Mouse (Mus musculus): Measurements from ENCODE around the gene Dnaja3.
A peak's percentile ranks its signal among the peaks of the same experiment; 100 is the strongest.

Gene Dnaja3

DNA sequence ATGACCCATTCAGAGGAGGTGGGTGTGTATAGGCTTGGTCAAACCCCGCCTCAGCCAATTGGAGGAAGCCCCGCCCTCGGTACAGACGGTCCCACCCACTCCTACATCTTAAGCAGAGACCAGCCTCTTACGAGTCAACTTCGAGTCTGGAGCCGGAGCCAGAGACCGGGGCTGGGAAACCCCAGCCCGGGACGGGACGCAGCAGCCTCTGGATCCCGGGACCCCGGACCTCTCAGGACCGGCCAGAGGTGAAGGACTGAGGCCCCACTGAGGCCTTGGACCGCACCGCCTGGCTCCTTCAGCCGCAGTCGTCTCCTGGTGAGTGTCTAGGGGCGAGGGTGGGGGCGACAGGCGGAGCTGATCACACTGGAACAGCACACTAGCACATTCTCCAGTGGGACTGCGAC is at the start of gene Dnaja3, which contains the start of gene Vasn:
Gene Dnaja3, plus strand, starts transcription at position 159 of the 407 bp plus-strand sequence.
Gene Vasn, plus strand, starts transcription at position 111 of the 407 bp plus-strand sequence.
- DNase-seq (ENCODE audit: low spot score), result peak; percentile 77

DNA sequence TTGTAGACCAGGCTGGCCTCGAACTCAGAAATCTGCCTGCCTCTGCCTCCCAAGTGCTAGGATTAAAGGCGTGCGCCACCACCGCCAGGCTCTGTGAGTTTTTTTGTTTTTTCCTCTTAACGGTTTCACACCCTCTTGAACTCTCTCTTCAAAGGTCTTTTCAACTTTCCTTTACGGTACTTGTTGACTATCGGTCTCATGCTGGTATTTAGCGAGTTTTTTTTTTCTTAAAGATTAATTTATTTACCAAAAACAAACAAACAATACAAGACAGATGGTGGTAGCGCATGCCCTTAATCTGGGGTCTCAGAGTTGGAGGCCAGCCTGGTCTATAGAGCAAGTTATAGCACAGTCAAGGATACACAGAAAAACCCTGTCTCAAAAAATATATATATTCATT is 49.6 kb upstream of the Dnaja3 start:
- no peak for DNase-seq (ENCODE audit: low spot score)

DNA sequence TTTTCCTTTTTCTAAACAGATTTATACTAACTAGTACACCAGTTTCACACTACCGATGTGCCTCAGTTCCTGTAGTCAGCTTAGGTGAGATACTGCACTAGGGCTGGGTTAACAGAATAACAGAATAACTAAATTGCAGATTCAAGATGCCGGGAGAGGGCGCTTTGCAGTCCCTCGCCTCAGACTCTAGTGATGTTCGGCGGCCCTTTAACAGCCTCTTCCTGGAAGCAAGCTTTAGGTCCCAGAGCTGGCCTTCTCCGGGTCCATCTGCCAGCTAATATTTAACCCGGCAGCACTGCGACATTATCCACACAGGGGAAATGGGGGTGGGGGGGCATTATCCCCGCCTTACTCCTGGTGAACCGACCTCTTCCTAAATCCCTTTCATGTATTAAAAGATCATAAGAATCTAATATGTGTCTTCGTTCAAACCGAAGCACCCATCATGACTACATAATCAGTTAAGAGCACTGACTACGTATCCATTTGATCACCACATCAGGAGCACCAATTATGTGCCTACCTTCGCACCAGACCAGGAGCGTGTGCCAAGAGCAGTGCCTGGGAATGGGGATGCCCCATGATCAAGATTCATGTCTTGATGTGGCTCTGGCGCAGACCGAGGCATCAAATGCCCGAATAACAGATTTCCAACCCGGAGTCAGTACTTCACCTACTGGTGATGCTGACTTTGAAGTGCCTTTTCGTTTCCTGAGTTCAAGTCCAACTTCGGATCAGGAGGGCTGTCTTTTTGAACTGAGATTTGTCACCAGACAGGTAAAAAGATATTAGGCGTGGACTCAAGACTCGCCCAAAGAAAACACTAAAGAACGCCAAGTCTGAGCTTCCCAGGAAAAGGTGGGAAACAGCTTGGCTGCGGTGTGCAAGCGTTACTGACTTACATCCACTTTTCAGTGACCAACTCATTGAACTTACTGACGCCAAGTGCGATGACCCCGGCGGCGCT is 46.6 kb upstream of the Dnaja3 start:
- no peak for DNase-seq (ENCODE audit: low spot score)

DNA sequence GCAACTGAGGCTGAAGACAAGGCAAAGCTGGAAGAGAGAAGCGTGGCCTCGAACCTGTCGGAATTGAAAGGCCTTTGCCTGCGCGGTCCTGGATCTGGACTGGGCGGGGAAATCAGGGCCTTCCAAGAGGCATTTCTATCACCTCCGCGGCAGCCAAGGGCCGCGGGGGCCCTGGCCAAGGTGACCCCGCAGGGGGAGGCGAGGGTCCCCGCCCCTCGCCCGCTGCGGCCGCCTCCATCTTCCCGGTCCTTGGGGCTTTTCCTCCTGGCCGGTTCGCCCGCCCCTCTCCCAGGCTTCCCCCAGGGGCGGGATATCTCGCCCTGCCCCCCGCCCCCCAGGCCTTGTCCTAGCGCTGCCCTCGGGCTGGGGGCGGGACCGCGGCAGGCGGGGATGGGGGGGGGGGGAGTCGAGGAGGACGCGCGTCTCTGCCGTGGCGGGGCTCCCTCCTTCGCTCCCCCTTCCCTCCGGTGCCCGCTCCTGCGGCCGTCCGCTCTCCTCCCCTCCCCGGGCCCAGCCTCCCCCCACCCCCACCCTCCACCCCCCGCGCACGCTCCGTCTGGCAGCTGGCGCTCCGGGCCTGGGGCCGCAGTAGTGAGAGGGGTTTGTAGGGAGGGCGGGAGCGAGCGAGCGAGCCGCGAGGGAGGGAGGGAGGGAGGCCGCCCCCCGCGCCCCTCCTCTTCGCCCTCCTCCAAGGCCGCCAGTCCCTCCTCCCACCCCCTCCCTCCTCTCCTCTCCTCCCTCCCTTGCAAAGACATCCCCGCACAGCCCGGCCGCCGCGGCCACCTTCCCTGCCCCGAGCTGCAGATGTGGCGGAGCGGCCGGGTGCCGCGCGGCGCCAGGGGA is 45.6 kb upstream of the Dnaja3 start, which contains the start of gene Glis2:
Gene Glis2, plus strand, starts transcription at position 743 of the 843 bp plus-strand sequence.
- DNase-seq (ENCODE audit: low spot score), result no peak

DNA sequence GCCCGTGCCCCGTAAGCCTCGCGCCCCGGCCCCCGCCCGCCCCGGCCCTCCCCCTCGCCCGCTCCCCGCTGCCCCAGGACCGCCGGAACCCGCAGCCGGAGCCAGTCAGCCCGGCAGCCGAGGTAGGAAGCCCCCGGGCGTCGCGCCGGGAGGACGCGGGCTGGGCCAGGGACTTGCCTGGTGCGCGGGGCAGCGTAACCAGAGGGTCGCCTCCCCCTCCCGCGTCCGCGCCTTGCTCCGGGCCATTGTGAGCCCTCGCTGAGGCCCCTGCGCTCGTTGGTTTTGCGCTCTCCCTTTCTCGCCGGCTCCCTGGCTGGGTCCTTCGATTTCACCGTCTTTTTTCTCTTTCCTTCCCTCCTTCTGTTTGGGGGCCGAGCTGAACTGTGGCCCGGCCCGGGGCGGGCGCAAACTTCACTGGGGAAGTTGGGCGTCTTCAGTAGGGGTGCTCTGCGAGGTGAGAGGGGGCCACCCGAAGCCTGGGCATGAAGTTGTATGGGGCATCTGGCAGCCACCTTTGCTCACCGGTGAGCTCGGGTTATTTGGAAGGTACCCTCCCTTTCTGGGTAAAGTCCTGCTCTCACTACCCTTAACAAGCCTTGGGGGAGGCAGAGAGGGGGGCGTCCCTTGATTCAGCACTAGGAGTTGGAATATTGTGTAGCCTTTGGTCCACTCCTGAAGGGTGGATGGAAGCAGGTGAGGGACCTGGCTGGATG is 44.8 kb upstream of the Dnaja3 start:
- DNase-seq (ENCODE audit: low spot score), result no peak

DNA sequence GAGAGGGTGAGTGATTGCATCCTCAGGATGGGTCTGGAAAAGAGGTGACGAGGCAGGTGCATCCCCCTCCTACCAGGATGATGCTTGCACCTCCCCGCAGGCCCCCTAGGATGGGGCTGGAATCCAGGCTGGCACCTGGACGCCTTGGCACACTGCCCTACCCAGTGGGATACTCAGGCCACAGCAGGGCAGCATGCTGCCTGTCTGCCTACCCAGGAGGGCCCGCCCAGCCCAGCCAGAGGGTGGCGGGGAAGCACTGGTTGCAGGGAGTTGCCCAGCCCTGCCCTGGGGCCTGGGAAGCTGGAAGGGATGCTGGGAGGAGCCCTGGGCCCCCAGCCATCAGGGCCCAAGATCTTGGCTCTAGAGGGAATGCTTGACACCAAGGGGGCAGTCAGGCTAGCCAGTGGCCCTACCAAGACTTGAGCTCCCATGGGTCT is 44.2 kb upstream of the Dnaja3 start:
- no peak for DNase-seq (ENCODE audit: low spot score)

DNA sequence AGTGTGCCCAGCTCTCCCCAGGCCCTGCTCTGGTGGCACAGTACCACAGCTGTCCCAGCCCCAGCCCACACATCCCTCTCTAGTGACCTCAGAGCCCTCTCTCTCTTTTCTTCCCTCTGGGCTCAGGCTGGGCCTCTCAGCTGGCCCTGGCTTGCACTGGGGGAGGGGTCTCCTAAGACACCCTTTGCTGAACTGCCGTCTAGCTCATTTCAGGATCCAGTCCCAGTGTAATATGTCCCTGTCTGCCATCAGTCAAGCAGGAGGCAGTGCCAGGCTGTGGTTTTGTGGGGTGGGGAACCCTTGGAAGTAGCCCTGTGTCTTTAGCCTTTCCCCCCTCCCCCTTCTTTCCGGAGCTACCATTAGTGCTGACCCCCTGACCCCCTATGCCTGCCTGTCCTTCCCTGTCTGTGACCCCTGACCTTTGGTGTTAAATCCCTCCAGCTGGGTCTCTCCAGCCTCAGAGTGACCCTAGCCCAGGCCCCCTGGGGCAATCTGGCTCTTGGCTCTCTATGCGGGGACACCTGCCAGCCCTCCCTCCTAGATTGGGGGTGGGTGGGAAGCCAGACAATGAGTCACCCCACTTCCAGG is 43.6 kb upstream of the Dnaja3 start:
- no peak for DNase-seq (ENCODE audit: low spot score)

DNA sequence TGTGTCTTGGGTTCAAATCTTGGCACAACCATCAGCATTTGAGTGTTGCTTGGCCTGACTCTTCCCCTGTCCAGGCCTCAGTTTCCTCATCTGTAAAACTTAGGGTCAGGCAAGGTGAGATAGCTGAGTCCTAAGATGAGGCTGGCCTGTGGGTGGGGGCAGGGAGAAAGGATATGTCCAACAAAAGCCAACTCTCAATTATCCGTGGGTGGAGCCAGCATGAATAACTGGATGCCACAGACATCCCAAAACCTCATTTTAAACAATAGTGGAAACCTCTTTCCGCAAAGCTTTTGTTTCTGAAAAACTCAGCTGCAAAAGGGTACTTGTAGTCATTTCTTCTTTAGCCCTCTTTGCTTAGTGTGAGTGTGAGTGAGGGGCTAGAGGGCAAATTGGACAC is 43.0 kb upstream of the Dnaja3 start:
- DNase-seq (ENCODE audit: low spot score), result no peak

DNA sequence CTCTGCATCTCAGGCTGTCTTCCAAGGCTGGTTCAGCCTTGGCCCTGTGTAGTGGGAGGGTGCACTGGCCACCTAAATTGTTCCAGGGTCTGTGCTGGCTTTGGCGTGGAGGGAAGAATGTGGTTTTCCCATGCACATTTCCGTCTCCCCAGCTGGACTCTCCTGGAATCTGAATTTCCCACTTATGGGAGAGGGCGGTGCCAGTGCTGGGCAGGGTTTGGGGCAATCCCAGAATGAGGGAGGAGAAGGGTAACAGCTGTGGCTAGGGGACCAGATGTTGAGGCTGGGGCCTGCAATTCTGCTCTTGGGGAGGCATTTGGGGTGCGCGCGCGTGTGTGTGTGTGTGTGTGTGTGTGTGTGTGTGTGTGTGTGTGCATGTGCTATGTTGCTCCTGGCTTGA is 42.5 kb upstream of the Dnaja3 start:
- DNase-seq (ENCODE audit: low spot score), result no peak

DNA sequence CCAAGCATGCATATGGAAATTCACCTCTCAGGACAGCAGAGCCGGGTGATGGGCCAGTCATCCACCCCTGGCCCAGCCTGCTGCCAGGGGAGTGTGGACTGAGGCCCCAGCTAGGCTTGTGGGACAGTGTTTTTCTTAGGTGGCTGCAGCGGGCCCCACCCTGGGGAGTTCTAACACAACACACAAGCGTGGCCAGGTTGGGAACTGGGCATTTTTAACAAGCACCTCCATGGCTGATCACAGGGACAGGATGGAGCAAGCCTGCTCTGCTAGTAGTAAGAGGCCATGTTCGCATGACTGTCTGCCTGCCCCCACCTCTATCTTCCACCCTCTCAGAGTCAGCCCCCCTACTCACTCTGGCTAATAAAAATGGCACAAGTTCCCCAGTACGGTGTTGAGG is 41.7 kb upstream of the Dnaja3 start:
- DNase-seq (ENCODE audit: low spot score), result no peak

DNA sequence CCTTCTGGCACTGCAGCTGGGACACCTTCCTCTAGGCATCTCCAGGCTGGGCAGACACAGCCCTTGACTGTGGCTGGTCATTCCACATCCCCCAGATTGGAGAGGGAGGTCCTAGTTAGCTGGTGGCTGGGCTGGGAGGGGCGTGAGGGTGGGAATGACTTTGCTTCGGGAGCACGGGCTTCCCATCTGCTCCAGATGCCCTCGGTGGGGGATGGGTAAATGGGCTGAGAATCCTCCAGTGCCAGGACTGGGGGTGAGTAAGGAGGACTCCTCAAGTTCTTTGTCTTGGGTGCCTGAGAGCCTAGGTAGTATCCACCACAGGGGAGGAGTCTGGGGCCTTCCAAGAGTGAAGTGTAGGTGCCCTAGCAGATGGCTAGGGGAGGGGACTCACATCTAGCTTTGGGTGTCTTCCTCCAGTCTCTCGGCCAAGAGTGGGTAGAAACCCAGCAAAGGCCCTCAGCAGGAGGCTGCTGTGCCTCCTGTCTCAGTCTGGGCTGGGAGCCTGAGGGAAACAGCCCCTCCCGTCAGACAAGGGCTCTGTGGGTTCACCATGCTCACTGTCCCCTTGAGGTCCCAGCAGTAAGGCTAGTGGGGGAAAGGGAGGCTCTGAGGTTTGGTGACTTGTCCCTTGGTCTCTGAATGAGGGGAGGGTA is 40.8 kb upstream of the Dnaja3 start:
- no peak for DNase-seq (ENCODE audit: low spot score)

DNA sequence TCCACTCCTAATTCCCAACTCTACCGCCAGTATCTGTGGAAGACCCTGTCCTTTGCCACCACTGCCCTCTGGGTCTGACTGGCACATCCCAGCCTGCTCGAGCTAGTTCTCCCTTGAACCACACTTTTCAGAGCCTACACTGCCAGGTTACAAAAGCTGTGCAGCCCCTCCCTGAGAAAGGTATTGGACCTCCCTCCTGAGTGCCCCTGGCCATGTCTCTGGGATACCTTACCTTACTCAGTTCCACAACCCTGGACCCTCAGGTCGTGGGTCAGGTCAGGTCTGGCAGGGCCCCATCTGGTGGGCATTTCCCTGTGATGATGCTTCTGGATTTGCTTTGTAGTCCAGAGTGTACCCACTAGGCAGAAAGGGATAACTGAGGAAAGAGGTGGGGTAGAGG is 40.2 kb upstream of the Dnaja3 start:
- DNase-seq (ENCODE audit: low spot score), result no peak

DNA sequence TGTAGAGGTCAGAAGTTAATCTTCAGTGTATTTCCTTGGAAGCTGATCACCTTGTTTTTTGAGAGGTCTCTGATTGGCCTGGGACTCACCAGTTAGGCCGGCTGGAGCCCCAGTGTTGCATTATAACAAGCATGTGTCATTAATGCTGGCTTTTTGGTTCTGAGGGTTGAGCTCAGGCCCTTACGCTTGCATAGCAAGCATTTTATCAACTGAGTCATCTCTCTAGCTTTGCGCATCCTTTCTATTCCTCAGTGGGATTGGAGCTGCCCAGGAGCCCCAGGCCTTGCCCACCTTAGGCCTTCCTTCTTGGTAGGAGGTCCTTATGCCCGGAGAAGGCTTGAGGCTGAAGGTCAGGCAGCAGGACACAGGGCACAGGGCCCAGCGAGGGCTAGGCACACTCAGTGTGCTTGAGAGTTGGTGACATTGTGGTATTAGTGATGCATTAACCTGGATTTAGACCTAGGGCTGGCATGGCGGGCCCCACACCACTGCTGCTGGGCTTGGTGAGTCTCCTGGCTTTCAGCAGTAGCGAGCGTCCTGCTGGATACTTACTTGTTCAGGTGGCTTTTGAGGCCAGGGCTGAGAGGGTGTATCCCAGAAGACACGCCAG is 39.0 kb upstream of the Dnaja3 start:
- no peak for DNase-seq (ENCODE audit: low spot score)

DNA sequence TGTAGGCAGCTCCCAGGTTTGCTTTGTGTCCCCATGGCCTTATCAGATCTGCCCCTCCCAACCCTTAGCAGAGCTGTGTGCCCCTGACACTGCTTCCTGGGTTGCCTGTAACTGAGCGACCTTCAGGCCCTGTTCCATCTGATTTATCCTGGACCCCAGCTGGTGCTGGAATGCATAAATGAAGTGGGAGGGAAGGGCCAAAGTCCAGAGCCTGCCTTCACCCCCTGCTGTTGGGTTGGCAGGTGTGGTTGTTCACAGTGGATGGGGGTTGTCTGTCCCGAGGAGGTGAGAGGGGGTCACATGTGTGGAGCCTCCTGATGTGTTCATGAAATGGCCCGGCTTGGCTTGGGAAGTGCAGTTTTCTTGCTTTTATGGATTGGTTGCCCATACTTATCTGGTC is 37.6 kb upstream of the Dnaja3 start:
- DNase-seq (ENCODE audit: low spot score), result no peak

DNA sequence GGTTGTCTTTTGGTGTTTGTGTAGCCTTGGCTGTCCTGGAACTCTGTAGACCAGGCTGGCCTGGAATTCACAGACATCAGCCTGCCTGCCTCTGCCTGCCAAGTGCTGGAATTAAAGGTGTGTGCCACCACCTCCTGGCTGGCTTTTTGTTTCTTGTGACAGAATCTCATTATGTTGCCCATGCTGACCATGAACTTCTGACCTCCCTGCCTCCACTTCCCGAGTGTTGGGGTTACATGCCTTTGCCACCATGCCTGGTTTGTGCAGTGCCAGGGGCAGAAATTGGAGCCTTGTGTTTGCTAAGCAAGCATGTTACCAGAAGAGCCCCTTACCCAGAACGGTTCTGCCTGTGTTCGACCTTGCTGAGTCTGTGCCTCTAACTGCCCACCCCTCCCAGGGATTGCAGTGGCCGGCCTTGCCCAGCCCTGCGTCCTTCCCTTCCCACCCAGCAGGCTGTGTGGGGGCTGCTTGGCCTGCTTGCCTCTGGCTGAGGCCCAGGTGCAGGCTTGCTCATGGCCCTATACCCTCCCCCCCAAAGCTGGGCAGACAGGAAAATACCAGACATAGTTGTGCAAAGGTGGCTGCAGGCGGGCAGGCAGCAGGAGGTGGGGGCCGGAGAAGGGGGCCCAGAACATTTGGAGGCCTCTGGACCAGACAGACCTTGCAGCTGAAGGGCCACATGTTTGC is 36.9 kb upstream of the Dnaja3 start:
- DNase-seq (ENCODE audit: low spot score), result no peak

DNA sequence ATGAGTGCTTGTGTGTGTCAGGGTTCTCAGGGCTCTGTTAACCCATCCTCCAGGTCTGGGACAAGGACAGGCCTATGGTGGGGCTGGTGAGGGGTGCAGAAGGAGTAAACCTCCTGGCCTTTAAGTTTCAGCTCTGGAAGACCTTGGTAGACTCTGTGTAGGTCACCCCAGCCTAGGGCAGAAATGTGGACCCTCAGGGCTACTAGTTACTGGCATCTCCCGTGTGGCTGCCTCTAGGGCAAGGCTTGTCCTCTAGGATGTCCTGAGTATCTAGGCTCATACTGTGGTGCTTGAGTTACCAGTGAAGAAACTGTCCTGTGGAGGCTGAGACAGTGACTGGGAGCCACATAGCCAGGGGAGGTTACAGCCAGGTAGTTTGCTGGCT is 36.3 kb upstream of the Dnaja3 start:
- DNase-seq (ENCODE audit: low spot score), result no peak

DNA sequence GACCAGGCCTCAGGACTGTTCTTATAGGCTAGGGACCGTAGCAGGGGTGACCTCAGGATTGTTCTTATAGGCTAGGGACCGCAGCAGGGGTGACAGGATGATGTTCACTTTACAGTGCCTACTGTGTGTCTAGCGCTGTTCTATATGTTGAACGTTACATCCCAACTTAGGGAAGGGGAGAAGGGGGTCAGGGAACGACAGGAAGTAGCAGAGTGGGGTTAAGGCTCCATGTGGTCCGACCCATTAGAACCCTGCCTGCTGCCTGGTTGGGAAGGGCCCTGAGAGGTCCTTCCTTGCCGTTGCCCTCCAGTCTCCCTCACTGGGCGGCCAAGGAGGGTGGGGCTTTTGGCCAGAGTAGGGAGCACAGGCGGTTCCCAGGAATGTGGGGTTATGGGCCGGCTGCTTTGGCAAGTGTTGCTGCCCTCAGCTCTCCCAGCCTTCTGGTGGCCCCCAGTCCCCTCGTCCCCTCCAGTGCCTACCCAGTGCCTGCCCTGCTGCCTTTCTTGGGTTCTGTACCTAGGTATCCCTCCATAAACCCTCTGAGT is 35.4 kb upstream of the Dnaja3 start:
- DNase-seq (ENCODE audit: low spot score), result no peak

DNA sequence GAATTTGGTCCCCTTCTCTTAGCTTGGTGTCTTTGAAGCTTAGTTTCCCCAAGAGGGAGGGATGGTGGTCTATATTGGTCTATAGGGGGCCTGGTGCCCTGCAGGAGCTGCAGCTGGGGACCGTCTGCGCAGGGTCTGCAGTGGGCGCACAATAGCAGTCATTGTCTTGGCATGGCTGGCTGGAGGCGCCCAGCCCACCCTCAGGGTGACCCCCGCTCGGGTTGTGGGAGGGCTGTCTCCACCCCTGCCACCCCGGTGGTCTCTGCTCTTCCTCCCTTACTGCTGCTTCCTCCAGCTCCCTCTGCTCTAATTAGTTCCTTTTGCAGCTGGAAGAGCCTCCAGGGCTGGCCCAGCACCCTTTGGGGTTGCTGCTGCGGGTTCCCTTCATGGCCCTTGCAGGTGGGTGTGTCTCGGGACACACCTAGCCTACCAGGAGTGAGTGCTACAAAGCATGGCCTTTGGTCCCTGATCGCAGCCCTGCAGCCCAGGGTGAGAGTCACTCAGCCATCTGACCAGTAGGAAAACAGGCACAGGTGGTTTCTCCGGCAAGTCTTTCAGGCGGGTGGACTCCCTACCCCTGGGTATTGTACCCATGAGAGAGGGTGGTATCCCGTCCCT is 34.2 kb upstream of the Dnaja3 start:
- no peak for DNase-seq (ENCODE audit: low spot score)

DNA sequence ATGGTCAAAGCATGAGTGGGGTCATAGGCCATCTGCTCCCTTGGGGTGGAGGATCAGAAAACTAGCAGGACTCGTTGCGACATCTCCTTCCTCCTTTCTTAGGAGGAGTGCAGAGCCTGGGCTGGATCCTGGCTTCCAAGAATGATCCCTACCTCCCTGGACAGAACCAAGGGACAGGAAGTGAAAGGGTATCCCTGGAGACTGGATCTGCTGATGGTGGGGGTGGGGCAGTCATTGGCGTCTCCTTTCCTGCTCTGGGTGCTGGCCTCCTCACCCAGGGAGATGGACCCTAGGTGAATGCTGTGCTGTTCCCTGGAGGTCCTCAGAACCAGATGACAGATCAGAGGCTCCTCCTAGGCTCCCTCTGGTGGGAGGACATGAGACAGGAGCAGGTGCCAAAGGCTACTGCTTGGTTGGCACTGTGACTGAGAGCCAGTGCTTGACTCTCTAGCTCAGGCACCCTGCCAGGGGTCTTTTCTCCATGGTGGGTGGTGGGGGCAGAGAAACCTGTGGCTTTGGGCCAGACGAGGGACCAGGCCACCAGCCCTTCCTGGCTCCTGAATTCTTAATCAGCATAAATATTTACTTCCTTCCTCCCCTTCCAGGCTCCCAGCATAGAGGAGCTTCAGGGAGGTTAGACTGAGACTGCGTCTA is 33.2 kb upstream of the Dnaja3 start:
- no peak for DNase-seq (ENCODE audit: low spot score)

All from ovary, postnatal 14 days (tissue).